Mouse (Mus musculus): Measurements from ENCODE around the gene Cript. TPM values are rescaled to one million over a fixed set of nuclear protein-coding genes. Genes with fewer than 3 reads are reported as not detected.
"Not testable (repeated sequence)": the region's sequence is repeated elsewhere in the genome, so short reads cannot be mapped to it uniquely, and the experiment has no call there.

Cript gene
- total and polyA plus RNA-seq, 2 experiments from 2014 or later = 82.7 to 215 TPM

DNA sequence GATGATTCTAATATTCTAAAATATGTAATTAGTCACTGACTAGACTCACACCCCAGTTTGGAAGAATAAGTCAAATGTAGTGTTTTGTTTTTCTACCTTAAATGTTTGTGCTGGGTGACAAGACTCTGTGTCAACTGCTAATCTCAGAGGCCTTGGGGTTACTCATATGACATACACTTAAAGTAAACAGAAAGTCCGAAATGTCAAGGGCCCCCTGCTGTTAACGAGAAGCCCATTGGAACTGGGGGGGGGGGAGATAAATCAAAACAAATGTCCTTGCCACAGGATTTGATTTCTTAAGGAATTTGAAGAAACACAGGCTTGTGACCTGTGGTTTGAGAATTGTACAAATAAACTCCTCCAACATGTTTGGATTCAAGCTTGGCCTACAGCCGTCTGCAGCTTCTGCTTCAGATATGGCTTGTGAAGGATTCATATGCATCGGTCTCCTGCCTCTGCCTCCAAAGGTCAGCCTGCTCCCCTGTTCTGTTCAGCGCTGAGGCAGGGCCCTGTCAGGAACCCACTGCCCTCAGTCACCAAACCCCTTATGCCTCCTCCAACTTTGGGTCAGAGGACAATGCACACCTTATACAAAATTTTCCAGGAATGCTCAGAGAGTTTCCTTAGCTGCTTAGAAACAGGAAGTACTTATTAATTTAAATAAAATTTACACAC, 47.6 kb downstream of the Cript start:
- TF ChIP-seq CTCF (IDR thresholded peaks at IDR 0.05; ENCODE audit: low read depth) = no peak
- H3K4me2 ChIP-seq (ENCODE audit: low read depth) = no peak overlapping the region
- H3K4me3 ChIP-seq (ENCODE audit: low read depth, low read length) = no peak overlapping the region
- no peak overlapping the region for H3K27ac ChIP-seq (ENCODE audit: low read depth, low read length)
- no peaks in the 10 kb centered on the region for H3K36me3 ChIP-seq (ENCODE audit: insufficient read depth)
- DNase-seq (no peak), ATAC-seq (no peak)
- 81% methylated on average over 5 of the region's 5 CpGs for WGBS
- H3K4me1 ChIP-seq (ENCODE audit: insufficient read depth) = no peaks in the 10 kb centered on the region
- no peak overlapping the region for H3K9ac ChIP-seq
- no peaks in the 10 kb centered on the region for H3K27me3 ChIP-seq (ENCODE audit: insufficient read depth, low read length)
- H3K9me3 ChIP-seq (ENCODE audit: low read length) = no peaks in the 10 kb centered on the region

DNA sequence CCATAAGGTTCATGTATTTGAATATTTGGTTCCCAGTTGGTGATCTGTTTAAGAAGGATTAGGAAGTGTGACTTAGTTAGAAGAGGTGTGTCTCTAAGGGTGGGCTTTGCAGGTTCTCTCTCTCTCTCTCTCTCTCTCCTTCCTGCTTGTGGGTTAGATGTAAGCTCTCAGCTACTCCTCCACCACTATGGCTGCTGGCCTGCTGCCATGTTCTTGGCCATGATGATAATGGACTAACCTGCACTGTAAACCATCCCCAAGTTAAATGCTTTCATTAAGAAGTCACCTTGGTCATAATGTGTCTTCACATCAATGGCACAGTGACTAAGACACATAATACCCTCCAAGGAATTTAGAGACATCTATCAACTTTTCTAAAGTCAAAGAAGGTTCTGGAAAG, 48.1 kb downstream of the Cript start:
- Histone ChIP-seq H3K4me3 (ENCODE audit: low read depth, low read length) (no peak overlapping the region), H3K9ac (no peak overlapping the region), H3K36me3 (ENCODE audit: insufficient read depth) (no peaks in the 10 kb centered on the region), H3K27me3 (ENCODE audit: insufficient read depth, low read length) (no peaks in the 10 kb centered on the region), H3K9me3 (ENCODE audit: low read length) (no peaks in the 10 kb centered on the region), H3K4me2 (ENCODE audit: low read depth) (no peak overlapping the region), H3K4me1 (ENCODE audit: insufficient read depth) (no peaks in the 10 kb centered on the region), H3K27ac (ENCODE audit: low read depth, low read length) (no peak overlapping the region)
- no peak for TF ChIP-seq CTCF (IDR thresholded peaks at IDR 0.05; ENCODE audit: low read depth)
- no peak for DNase-seq
- ATAC-seq = no peak

DNA sequence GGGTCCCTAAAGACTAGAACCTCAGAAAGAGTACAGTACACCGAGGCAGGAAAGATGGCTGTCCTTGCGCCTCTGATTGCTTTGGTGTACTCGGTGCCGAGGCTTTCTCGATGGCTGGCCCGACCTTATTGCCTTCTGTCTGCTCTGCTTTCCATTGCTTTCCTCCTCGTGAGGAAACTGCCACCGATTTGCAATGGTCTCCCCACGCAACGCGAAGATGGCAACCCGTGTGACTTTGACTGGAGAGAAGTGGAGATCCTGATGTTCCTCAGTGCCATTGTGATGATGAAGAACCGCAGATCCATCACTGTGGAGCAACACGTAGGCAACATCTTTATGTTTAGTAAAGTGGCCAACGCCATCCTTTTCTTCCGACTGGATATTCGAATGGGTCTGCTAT, 52.9 kb downstream of the Cript start:
- ATAC-seq; DNase-seq; H3K27me3 ChIP-seq (ENCODE audit: insufficient read depth, low read length); H3K4me2 ChIP-seq (ENCODE audit: low read depth); H3K4me3 ChIP-seq (ENCODE audit: low read depth, low read length); H3K4me1 ChIP-seq (ENCODE audit: insufficient read depth); H3K27ac ChIP-seq (ENCODE audit: low read depth, low read length); H3K9me3 ChIP-seq (ENCODE audit: low read length); H3K36me3 ChIP-seq (ENCODE audit: insufficient read depth); H3K9ac ChIP-seq: not testable (repeated sequence)
- WGBS = 96% methylated on average over 17 of the region's 17 CpGs

DNA sequence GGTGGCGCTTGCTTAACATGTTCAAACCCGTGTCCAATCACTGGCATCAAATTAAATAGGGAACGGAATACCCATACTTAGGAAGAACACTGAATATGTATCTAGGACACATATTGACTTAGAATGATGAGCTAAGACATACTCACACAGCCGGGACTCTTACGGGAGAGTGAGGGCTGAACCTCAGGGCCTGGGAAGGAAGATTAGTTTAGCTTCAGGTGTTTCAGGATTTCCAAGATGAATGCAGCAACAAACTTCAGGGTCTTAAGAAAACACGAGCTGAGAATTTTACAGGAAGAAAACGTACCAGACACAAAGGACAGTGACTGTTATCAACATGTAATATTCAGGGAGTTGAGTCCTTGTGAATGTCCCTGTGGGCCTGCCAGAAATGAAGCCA, 55.4 kb downstream of the Cript start:
- no peak overlapping the region for H3K27ac ChIP-seq (ENCODE audit: low read depth, low read length)
- H3K9ac ChIP-seq = no peak overlapping the region
- H3K4me3 ChIP-seq (ENCODE audit: low read depth, low read length) = no peak overlapping the region
- ATAC-seq = no peak
- TF ChIP-seq CTCF (IDR thresholded peaks at IDR 0.05; ENCODE audit: low read depth) = no peak
- WGBS = 91% methylated on average over 7 of the region's 7 CpGs
- no peak overlapping the region for H3K4me2 ChIP-seq (ENCODE audit: low read depth)
- no peak for DNase-seq
- H3K27me3 ChIP-seq (ENCODE audit: insufficient read depth, low read length) = no peaks in the 10 kb centered on the region
- H3K36me3 ChIP-seq (ENCODE audit: insufficient read depth) = no peaks in the 10 kb centered on the region
- no peaks in the 10 kb centered on the region for H3K4me1 ChIP-seq (ENCODE audit: insufficient read depth)
- no peaks in the 10 kb centered on the region for H3K9me3 ChIP-seq (ENCODE audit: low read length)

DNA sequence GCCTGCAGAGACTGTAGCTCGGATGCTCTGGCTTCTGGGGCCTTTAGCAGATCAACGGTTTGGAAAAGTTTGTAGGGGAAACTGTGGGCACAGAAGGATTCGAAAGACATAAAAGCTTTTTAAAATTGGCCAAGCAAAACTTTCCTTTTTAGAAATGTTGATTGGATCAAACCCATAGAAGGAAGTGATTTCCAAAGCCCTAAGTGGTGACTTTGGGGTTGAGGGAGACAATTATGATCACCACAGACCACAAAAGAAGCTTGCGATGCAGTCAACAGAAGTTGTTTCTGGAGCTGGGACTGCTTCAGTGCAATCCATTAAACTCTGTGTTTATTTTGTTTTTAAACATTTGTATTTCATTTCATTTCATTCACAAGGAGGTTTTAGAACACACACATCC, 57.2 kb downstream of the Cript start:
- no peak for DNase-seq
- 81% methylated on average over 4 of the region's 4 CpGs for WGBS
- Histone ChIP-seq H3K27me3 (ENCODE audit: insufficient read depth, low read length) (no peaks in the 10 kb centered on the region), H3K4me2 (ENCODE audit: low read depth) (no peak overlapping the region), H3K27ac (ENCODE audit: low read depth, low read length) (no peak overlapping the region), H3K9ac (no peak overlapping the region), H3K9me3 (ENCODE audit: low read length) (no peaks in the 10 kb centered on the region), H3K36me3 (ENCODE audit: insufficient read depth) (no peaks in the 10 kb centered on the region), H3K4me1 (ENCODE audit: insufficient read depth) (no peaks in the 10 kb centered on the region), H3K4me3 (ENCODE audit: low read depth, low read length) (no peak overlapping the region)
- no peak for TF ChIP-seq CTCF (IDR thresholded peaks at IDR 0.05; ENCODE audit: low read depth)
- no peak for ATAC-seq

DNA sequence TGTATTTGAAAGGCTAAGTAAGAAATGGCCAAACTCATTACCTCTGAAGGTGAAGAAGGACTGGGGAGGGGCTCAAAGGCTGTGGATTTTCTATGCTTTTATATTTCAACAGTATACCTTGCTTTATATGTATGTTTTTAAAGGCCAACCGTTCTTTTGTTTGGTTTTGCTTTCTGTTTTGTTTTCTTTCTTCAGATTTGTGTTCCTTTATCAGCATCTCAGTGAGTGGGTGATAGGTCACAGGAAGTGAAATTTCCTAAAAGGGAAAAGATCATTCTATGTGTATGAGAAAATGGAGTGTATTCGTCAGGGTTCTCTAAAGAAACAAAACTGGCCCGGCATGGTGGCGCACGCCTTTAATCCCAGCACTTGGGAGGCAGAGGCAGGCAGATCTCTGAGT, 58.3 kb downstream of the Cript start:
- Histone ChIP-seq H3K4me1 (ENCODE audit: insufficient read depth) (no peaks in the 10 kb centered on the region), H3K27ac (ENCODE audit: low read depth, low read length) (no peak overlapping the region), H3K9me3 (ENCODE audit: low read length) (no peaks in the 10 kb centered on the region), H3K4me2 (ENCODE audit: low read depth) (no peak overlapping the region), H3K9ac (no peak overlapping the region), H3K36me3 (ENCODE audit: insufficient read depth) (no peaks in the 10 kb centered on the region), H3K4me3 (ENCODE audit: low read depth, low read length) (no peak overlapping the region), H3K27me3 (ENCODE audit: insufficient read depth, low read length) (no peaks in the 10 kb centered on the region)
- WGBS = 91% methylated on average over 5 of the region's 5 CpGs
- no peak for DNase-seq
- no peak for ATAC-seq
- TF ChIP-seq CTCF (IDR thresholded peaks at IDR 0.05; ENCODE audit: low read depth) = no peak

Other genes starting within 250 kb of the Cript start
- not detected in 2 replicates for gene Tmem247, start 108.2 kb upstream of the Cript start, total RNA-seq (2014; rRNA removed)
- gene Tmem247, start 108.2 kb upstream of the Cript start, polyA plus RNA-seq (2015; fragmentation: Nextera tagmentation; extraction: Ambion mirVana) = not detected in 2 replicates
- not detected in 2 replicates for gene Atp6v1e2, start 77.7 kb upstream of the Cript start, total RNA-seq (2014; rRNA removed)
- 0.15 and 0.21 TPM in 2 replicates for gene Atp6v1e2, start 77.7 kb upstream of the Cript start, polyA plus RNA-seq (2015; fragmentation: Nextera tagmentation; extraction: Ambion mirVana)
- 17.9 and 18.2 TPM in 2 replicates for gene Rhoq, start 62.5 kb upstream of the Cript start, total RNA-seq (2014; rRNA removed)
- gene Rhoq, start 62.5 kb upstream of the Cript start, polyA plus RNA-seq (2015; fragmentation: Nextera tagmentation; extraction: Ambion mirVana) = 2.7 and 4.0 TPM in 2 replicates
- gene Pigf, start 144 bp upstream of the Cript start, total RNA-seq (2014; rRNA removed) = 18.2 and 19.1 TPM in 2 replicates
- gene Pigf, start 144 bp upstream of the Cript start, polyA plus RNA-seq (2015; fragmentation: Nextera tagmentation; extraction: Ambion mirVana) = 28.7 and 34.0 TPM in 2 replicates
- gene Socs5, start 82.1 kb downstream of the Cript start, total RNA-seq (2014; rRNA removed) = 17.0 and 20.2 TPM in 2 replicates
- 9.0 and 11.8 TPM in 2 replicates for gene Socs5, start 82.1 kb downstream of the Cript start, polyA plus RNA-seq (2015; fragmentation: Nextera tagmentation; extraction: Ambion mirVana)
- 35.0 and 42.5 TPM in 2 replicates for gene Mcfd2, start 240.4 kb downstream of the Cript start, total RNA-seq (2014; rRNA removed)
- 37.9 and 40.7 TPM in 2 replicates for gene Mcfd2, start 240.4 kb downstream of the Cript start, polyA plus RNA-seq (2015; fragmentation: Nextera tagmentation; extraction: Ambion mirVana)